ENCODE assay signal across 38 mouse cellular contexts in the genomic region with DNA sequence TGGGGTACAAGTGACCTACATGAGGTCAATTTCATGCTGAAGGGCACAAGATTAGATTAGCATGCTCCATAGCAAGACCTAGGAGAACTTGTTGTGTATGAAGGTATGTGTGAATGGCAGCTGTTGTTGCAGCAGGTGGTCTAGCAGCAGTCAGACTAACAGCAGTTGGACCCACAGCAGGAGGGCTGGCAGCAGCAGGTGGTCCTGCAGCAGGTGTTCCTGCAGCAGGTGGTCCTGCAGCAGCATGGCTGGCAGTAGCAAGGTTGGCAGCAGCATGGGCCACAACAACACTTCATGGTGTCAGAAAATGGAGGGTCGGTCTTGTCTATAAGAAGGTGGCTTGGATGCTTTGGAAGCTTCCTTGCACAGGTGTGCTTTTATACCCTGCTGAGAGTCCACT. TPM values are rescaled to one million over a fixed set of nuclear protein-coding genes. Genes with fewer than 3 reads are reported as not detected.
"Had no signal": no experiment of that assay in that cellular context is flagged by ENCODE, and none has a peak within 500 bp of the region (broad histone marks: within the 10 kb centered on the region; RNA-seq: fewer than 3 reads in every experiment).

No protein-coding gene starts in this region.

- H3K27me3 ChIP-seq: embryonic facial prominence, embryonic 12.5 days; embryonic facial prominence, embryonic 13.5 days; embryonic facial prominence, embryonic 15.5 days; forebrain, embryonic 12.5 days; forebrain, embryonic 13.5 days had no signal

- ATAC-seq: forebrain, embryonic 13.5 days; forebrain, embryonic 14.5 days; forebrain, embryonic 16.5 days; forebrain, postnatal 0 days had no signal

- H3K27ac ChIP-seq: embryonic facial prominence, embryonic 10.5 days; embryonic facial prominence, embryonic 12.5 days; embryonic facial prominence, embryonic 13.5 days; embryonic facial prominence, embryonic 15.5 days; forebrain, embryonic 10.5 days; forebrain, embryonic 12.5 days; forebrain, embryonic 13.5 days; gastrocnemius, adult 2 months; heart, adult 2 months; heart, embryonic 10.5 days had no signal

- H3K4me1 ChIP-seq: embryonic facial prominence, embryonic 10.5 days; embryonic facial prominence, embryonic 12.5 days; embryonic facial prominence, embryonic 13.5 days; embryonic facial prominence, embryonic 15.5 days; forebrain, embryonic 10.5 days; forebrain, embryonic 12.5 days; forebrain, embryonic 13.5 days; heart, embryonic 10.5 days had no signal

- H3K4me3 ChIP-seq: embryonic facial prominence, embryonic 10.5 days; embryonic facial prominence, embryonic 12.5 days; embryonic facial prominence, embryonic 13.5 days; embryonic facial prominence, embryonic 15.5 days; erythroblast, embryonic 14.5 days; forebrain, embryonic 10.5 days; forebrain, embryonic 12.5 days; forebrain, embryonic 13.5 days; gastrocnemius, adult 2 months; heart, adult 2 months; heart, embryonic 10.5 days had no signal

- H3K9me3 ChIP-seq: embryonic facial prominence, embryonic 10.5 days; embryonic facial prominence, embryonic 12.5 days; embryonic facial prominence, embryonic 13.5 days; embryonic facial prominence, embryonic 15.5 days; forebrain, embryonic 10.5 days; forebrain, embryonic 12.5 days; forebrain, embryonic 13.5 days; heart, embryonic 10.5 days had no signal

- H3K36me3 ChIP-seq: embryonic facial prominence, embryonic 10.5 days; embryonic facial prominence, embryonic 12.5 days; embryonic facial prominence, embryonic 13.5 days; embryonic facial prominence, embryonic 15.5 days; forebrain, embryonic 10.5 days; forebrain, embryonic 12.5 days; heart, embryonic 10.5 days had no signal

- H3K4me2 ChIP-seq: embryonic facial prominence, embryonic 12.5 days; embryonic facial prominence, embryonic 13.5 days; embryonic facial prominence, embryonic 15.5 days; forebrain, embryonic 12.5 days; forebrain, embryonic 13.5 days; heart, embryonic 11.5 days had no signal

- H3K9ac ChIP-seq: embryonic facial prominence, embryonic 12.5 days; embryonic facial prominence, embryonic 13.5 days; embryonic facial prominence, embryonic 15.5 days; forebrain, embryonic 12.5 days; forebrain, embryonic 13.5 days; forebrain, postnatal 0 days had no signal

- DNase-seq: cerebellum, adult 2 months; cerebellum, adult 9-10 months; cerebellum, adult 9-11 months; cerebellum, postnatal 25 days; cerebellum, postnatal 36 days; embryo, embryonic 11 days; forebrain, postnatal 0 days; gastrocnemius, adult 2 months; gastrocnemius, postnatal 10 days; gastrocnemius, postnatal 14 days; gastrocnemius, postnatal 25 days; gastrocnemius, postnatal 36 days; heart, adult 11 months; heart, adult 18-20 months; heart, adult 2 months had no signal

RNA-seq across cellular contexts. Expression of a gene that starts 13.8 kb away (rescaled TPM):
- total RNA-seq: common myeloid progenitor, adult 5-6 weeks; forebrain, postnatal 0 days; gastrocnemius, adult 18-20 months; gastrocnemius, adult 2 months; gastrocnemius, adult 8-10 months; gastrocnemius, postnatal 10 days; gastrocnemius, postnatal 14 days; gastrocnemius, postnatal 25 days; gastrocnemius, postnatal 36 days; gastrocnemius, postnatal 4 days; granulocyte monocyte progenitor cell, adult 5-6 weeks; heart, adult 18-20 months; heart, adult 2 months; heart, adult 8-10 months had no signal
- polyA plus RNA-seq: cerebellum, adult 2 months; cortical plate, adult 2 months; embryonic facial prominence, embryonic 10.5 days; embryonic facial prominence, embryonic 11.5 days; embryonic facial prominence, embryonic 12.5 days; embryonic facial prominence, embryonic 13.5 days; embryonic facial prominence, embryonic 14.5 days; erythroblast, embryonic 14.5 days; forebrain, embryonic 10.5 days; forebrain, embryonic 12.5 days; forebrain, embryonic 13.5 days; forebrain, embryonic 14.5 days; forebrain, embryonic 16.5 days; forebrain, postnatal 0 days; frontal cortex, adult 2 months; gonadal fat pad, adult 2 months; heart, adult 2 months; heart, embryonic 10.5 days; heart, embryonic 11.5 days had no signal

RNA-seq across cellular contexts. Expression of a gene that starts 21.6 kb away (rescaled TPM):
- total RNA-seq: common myeloid progenitor, adult 5-6 weeks; forebrain, postnatal 0 days; gastrocnemius, adult 18-20 months; gastrocnemius, adult 2 months; gastrocnemius, adult 8-10 months; gastrocnemius, postnatal 10 days; gastrocnemius, postnatal 14 days; gastrocnemius, postnatal 25 days; gastrocnemius, postnatal 36 days; gastrocnemius, postnatal 4 days; granulocyte monocyte progenitor cell, adult 5-6 weeks; heart, adult 18-20 months; heart, adult 2 months; heart, adult 8-10 months had no signal
- polyA plus RNA-seq: cerebellum, adult 2 months; cortical plate, adult 2 months; embryonic facial prominence, embryonic 10.5 days; embryonic facial prominence, embryonic 11.5 days; embryonic facial prominence, embryonic 12.5 days; embryonic facial prominence, embryonic 13.5 days; embryonic facial prominence, embryonic 14.5 days; erythroblast, embryonic 14.5 days; forebrain, embryonic 10.5 days; forebrain, embryonic 12.5 days; forebrain, embryonic 13.5 days; forebrain, embryonic 14.5 days; forebrain, embryonic 16.5 days; forebrain, postnatal 0 days; frontal cortex, adult 2 months; gonadal fat pad, adult 2 months; heart, adult 2 months; heart, embryonic 10.5 days; heart, embryonic 11.5 days had no signal

RNA-seq across cellular contexts. Expression of a gene that starts 24.8 kb away (rescaled TPM):
- total RNA-seq: common myeloid progenitor, adult 5-6 weeks; forebrain, postnatal 0 days; gastrocnemius, adult 18-20 months; gastrocnemius, adult 2 months; gastrocnemius, adult 8-10 months; gastrocnemius, postnatal 10 days; gastrocnemius, postnatal 14 days; gastrocnemius, postnatal 25 days; gastrocnemius, postnatal 36 days; gastrocnemius, postnatal 4 days; granulocyte monocyte progenitor cell, adult 5-6 weeks; heart, adult 18-20 months; heart, adult 2 months; heart, adult 8-10 months had no signal
- polyA plus RNA-seq: cerebellum, adult 2 months; cortical plate, adult 2 months; embryonic facial prominence, embryonic 10.5 days; embryonic facial prominence, embryonic 11.5 days; embryonic facial prominence, embryonic 12.5 days; embryonic facial prominence, embryonic 13.5 days; embryonic facial prominence, embryonic 14.5 days; embryonic facial prominence, embryonic 15.5 days; erythroblast, embryonic 14.5 days; forebrain, embryonic 10.5 days; forebrain, embryonic 12.5 days; forebrain, embryonic 13.5 days; forebrain, embryonic 14.5 days; forebrain, embryonic 16.5 days; forebrain, postnatal 0 days; frontal cortex, adult 2 months; gonadal fat pad, adult 2 months; heart, adult 2 months; heart, embryonic 10.5 days; heart, embryonic 11.5 days had no signal

RNA-seq across cellular contexts. Expression of a gene that starts 26.1 kb away (rescaled TPM):
- total RNA-seq: common myeloid progenitor, adult 5-6 weeks; forebrain, postnatal 0 days; gastrocnemius, adult 18-20 months; gastrocnemius, adult 2 months; gastrocnemius, adult 8-10 months; gastrocnemius, postnatal 14 days; gastrocnemius, postnatal 25 days; gastrocnemius, postnatal 36 days; gastrocnemius, postnatal 4 days; granulocyte monocyte progenitor cell, adult 5-6 weeks; heart, adult 18-20 months; heart, adult 2 months; heart, adult 8-10 months had no signal
- polyA plus RNA-seq: cerebellum, adult 2 months; cortical plate, adult 2 months; embryonic facial prominence, embryonic 10.5 days; embryonic facial prominence, embryonic 11.5 days; embryonic facial prominence, embryonic 12.5 days; embryonic facial prominence, embryonic 13.5 days; embryonic facial prominence, embryonic 14.5 days; erythroblast, embryonic 14.5 days; forebrain, embryonic 10.5 days; forebrain, embryonic 12.5 days; forebrain, embryonic 13.5 days; forebrain, embryonic 14.5 days; forebrain, embryonic 16.5 days; forebrain, postnatal 0 days; frontal cortex, adult 2 months; gonadal fat pad, adult 2 months; heart, adult 2 months; heart, embryonic 10.5 days; heart, embryonic 11.5 days had no signal

RNA-seq across cellular contexts. Expression of a gene that starts 34.4 kb away (rescaled TPM):
- total RNA-seq: common myeloid progenitor, adult 5-6 weeks; forebrain, postnatal 0 days; gastrocnemius, adult 18-20 months; gastrocnemius, adult 2 months; gastrocnemius, adult 8-10 months; gastrocnemius, postnatal 10 days; gastrocnemius, postnatal 14 days; gastrocnemius, postnatal 25 days; gastrocnemius, postnatal 36 days; gastrocnemius, postnatal 4 days; granulocyte monocyte progenitor cell, adult 5-6 weeks; heart, adult 18-20 months; heart, adult 2 months; heart, adult 8-10 months had no signal
- polyA plus RNA-seq: cerebellum, adult 2 months; cortical plate, adult 2 months; embryonic facial prominence, embryonic 10.5 days; embryonic facial prominence, embryonic 11.5 days; embryonic facial prominence, embryonic 12.5 days; embryonic facial prominence, embryonic 13.5 days; embryonic facial prominence, embryonic 14.5 days; erythroblast, embryonic 14.5 days; forebrain, embryonic 10.5 days; forebrain, embryonic 12.5 days; forebrain, embryonic 13.5 days; forebrain, embryonic 14.5 days; forebrain, embryonic 16.5 days; forebrain, postnatal 0 days; frontal cortex, adult 2 months; gonadal fat pad, adult 2 months; heart, adult 2 months; heart, embryonic 10.5 days; heart, embryonic 11.5 days had no signal
